Mouse (Mus musculus) intestine, postnatal 0 days (tissue): ENCODE measurements at regions not wholly inside any gene's neighbourhood (a gene's known extent, or its start where the extent isn't known, plus 50 kb on each side); places are given as distances from the start of the nearest gene placed in this dataset.

Experiments used
- ATAC-seq: fragments of 200-750 bp; cut with Nextera tagmentation; 2 replicates; pipeline ENCODE4 v1.8.0; 2017; ENCODE audit warnings: mild to moderate bottlenecking, moderate TSS enrichment, moderate library complexity
- H3K27ac ChIP-seq: fragments of 300-500 bp; sonication (generic); 2 replicates; pipeline ENCODE4 v1.5.1; 2014; ENCODE audit warnings: mild to moderate bottlenecking, low read depth, low read length, moderate library complexity
- H3K27me3 ChIP-seq: fragments of 300-500 bp; sonication (generic); replicated peaks from 2 replicates; pipeline ENCODE4 v1.6.1; 2014; ENCODE audit warnings: low read length, mixed read lengths; ENCODE audit not compliant: control insufficient read depth, insufficient read depth
- H3K36me3 ChIP-seq: fragments of 300-500 bp; sonication (generic); 2 replicates; pipeline ENCODE4 v1.6.1; 2014; ENCODE audit warnings: mild to moderate bottlenecking, moderate library complexity; ENCODE audit not compliant: control insufficient read depth, insufficient read depth
- H3K4me1 ChIP-seq: fragments of 300-500 bp; sonication (generic); replicated peaks from 2 replicates; pipeline ENCODE4 v1.6.1; 2014; ENCODE audit warnings: antibody characterized with exemption, low read length, mixed read lengths; ENCODE audit not compliant: control insufficient read depth, insufficient read depth
- H3K4me2 ChIP-seq: fragments of 300-500 bp; sonication (generic); replicated peaks from 2 replicates; pipeline ENCODE4 v1.6.1; 2014; ENCODE audit warnings: low read depth, mild to moderate bottlenecking, moderate library complexity
- H3K4me3 ChIP-seq: fragments of 300-500 bp; sonication (generic); 2 replicates; pipeline ENCODE4 v1.5.1; 2014; ENCODE audit warnings: low read depth, low read length
- H3K9ac ChIP-seq: fragments of 300-500 bp; sonication (generic); 2 replicates; pipeline ENCODE4 v1.6.1; 2014; ENCODE audit warnings: mild to moderate bottlenecking, low read depth, low read length
- H3K9me3 ChIP-seq: fragments of 300-500 bp; sonication (generic); 2 replicates; pipeline ENCODE4 v1.6.1; 2016; ENCODE audit warnings: mixed run types; ENCODE audit not compliant: control insufficient read depth
- CTCF ChIP-seq: sonication (generic); IDR thresholded peaks from 2 replicates; pipeline ENCODE4 v1.5.1; 2016; ENCODE audit warnings: low read depth, mild to moderate bottlenecking, control low read depth, antibody characterized with exemption, moderate library complexity
- WGBS: fragments of 180-500 bp; shearing (Covaris S2); extraction: QIAGEN DNeasy Blood & Tissue Kit; methylation state at CpG from one replicate; pipeline ENCODE4 v1.1.7; 2014; 5-methylcytosine and 5-hydroxymethylcytosine counted together

DNA sequence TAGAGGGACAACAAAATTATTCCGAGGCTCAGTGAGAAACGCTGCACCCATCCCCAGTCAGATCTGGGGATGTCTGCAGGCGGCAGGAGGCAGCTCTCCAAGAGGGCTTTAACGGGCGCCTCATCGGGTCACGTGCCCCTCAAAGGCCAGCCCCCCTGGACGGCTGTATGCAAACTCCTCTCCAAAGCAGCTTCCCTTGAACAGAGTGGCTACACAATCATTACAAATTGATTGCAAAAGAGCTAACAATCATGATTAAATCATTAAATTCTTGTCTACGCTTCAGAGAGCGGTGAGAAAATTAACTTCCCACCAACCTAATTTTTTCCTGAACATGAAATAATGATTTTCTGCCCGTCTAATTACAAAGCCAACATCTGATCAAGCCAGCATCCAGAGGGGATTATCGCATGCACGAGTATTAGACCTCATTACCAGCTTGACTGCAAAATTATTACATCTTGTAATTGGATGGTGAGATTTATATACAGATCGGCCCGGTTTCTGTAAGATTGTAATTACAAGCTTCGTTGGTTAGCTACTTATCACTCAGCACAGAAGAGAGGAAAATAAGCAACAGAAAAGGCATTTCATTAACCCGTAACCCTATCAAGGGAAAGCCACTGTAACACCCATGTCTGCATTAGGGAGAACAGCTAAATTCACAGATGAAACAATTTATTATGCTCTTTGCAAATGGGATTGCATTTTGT lies 128.6 kb upstream of the Irx6 start:
- no peak overlapping the region for H3K27ac ChIP-seq
- no peak for ATAC-seq
- H3K4me3 ChIP-seq = no peak overlapping the region
- WGBS = 48% methylated on average over 17 of the region's 17 CpGs
- H3K9ac ChIP-seq = no peak overlapping the region
- H3K36me3 ChIP-seq = no peaks in the 10 kb centered on the region
- no peak for TF ChIP-seq CTCF
- H3K27me3 ChIP-seq = no peaks in the 10 kb centered on the region
- no peak overlapping the region for H3K4me2 ChIP-seq
- no peaks in the 10 kb centered on the region for H3K4me1 ChIP-seq
- no peaks in the 10 kb centered on the region for H3K9me3 ChIP-seq

DNA sequence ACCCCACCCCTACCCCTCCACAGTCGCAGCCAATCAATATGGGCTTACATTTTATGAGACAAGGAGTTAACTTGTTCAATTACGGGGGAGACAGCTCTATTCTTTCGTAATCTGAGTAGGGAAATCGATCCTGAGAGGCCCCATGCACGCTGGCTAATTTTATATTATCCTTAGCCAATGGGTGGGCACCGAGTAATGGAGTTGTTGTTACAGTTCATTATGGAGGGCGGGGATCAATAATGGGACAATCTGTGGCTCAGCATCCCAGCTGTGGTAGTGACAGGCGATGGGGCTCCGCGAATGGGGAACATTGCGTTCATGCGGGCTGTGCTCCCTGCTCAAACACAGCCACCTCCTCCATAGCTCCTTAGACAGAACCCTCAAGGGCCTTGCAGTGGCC lies 118.9 kb upstream of the Irx6 start:
- no peak overlapping the region for H3K9ac ChIP-seq
- H3K4me2 ChIP-seq = no peak overlapping the region
- no peaks in the 10 kb centered on the region for H3K27me3 ChIP-seq
- H3K4me1 ChIP-seq = no peaks in the 10 kb centered on the region
- WGBS = 85% methylated on average over 12 of the region's 12 CpGs
- no peaks in the 10 kb centered on the region for H3K36me3 ChIP-seq
- no peak for ATAC-seq
- no peaks in the 10 kb centered on the region for H3K9me3 ChIP-seq
- no peak overlapping the region for H3K4me3 ChIP-seq
- no peak for TF ChIP-seq CTCF
- H3K27ac ChIP-seq = no peak overlapping the region

DNA sequence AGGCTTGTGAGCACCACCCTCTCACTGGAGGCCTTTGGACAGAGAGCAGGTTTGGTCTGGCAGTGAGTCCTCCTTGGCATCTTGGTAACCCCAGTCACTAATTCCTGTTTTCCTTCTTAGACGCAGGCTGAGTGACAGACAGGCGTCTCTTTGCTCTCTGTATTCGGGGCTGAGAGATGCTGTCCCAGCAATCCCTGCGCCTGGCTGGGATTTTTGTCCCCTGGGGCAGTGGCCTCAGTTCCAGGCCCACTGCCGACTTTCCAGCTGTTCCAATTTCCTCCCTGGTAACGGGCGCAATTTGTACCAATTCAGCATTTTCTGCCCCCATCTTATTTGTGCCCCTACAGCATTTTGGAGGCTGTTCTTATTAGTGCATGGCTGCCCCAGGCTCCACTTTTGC lies 118.5 kb upstream of the Irx6 start:
- H3K9me3 ChIP-seq = no peaks in the 10 kb centered on the region
- ATAC-seq = no peak
- no peaks in the 10 kb centered on the region for H3K36me3 ChIP-seq
- no peak overlapping the region for H3K27ac ChIP-seq
- H3K4me2 ChIP-seq = no peak overlapping the region
- no peaks in the 10 kb centered on the region for H3K27me3 ChIP-seq
- TF ChIP-seq CTCF = no peak
- no peak overlapping the region for H3K4me3 ChIP-seq
- WGBS = 70% methylated on average over 7 of the region's 7 CpGs
- no peak overlapping the region for H3K9ac ChIP-seq
- no peaks in the 10 kb centered on the region for H3K4me1 ChIP-seq

DNA sequence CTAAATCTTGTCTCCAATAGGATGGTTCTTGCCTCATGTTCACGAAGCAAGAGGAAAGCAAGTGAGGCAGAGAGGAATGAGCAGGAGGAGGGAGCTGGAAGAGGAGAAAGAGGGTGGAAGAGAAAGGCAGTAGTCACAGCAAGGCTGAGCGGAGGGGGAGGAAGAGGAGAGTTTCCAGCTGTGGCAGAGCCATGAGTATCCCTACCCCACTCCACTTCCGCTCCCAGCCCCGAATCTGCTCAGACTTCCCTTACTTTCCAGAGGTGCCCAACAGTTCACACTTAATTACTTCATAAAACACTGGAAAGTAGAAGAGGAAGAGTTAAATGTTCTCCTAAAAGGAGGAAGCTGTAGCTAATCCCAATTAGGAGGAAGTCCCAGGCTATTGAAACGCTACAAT lies 111.6 kb upstream of the Irx6 start:
- 67% methylated on average over 5 of the region's 5 CpGs for WGBS
- H3K4me2 ChIP-seq = no peak overlapping the region
- no peaks in the 10 kb centered on the region for H3K9me3 ChIP-seq
- no peaks in the 10 kb centered on the region for H3K27me3 ChIP-seq
- no peak for ATAC-seq
- no peak overlapping the region for H3K27ac ChIP-seq
- TF ChIP-seq CTCF = no peak
- H3K36me3 ChIP-seq = no peaks in the 10 kb centered on the region
- H3K4me1 ChIP-seq = no peaks in the 10 kb centered on the region
- no peak overlapping the region for H3K9ac ChIP-seq
- H3K4me3 ChIP-seq = no peak overlapping the region

DNA sequence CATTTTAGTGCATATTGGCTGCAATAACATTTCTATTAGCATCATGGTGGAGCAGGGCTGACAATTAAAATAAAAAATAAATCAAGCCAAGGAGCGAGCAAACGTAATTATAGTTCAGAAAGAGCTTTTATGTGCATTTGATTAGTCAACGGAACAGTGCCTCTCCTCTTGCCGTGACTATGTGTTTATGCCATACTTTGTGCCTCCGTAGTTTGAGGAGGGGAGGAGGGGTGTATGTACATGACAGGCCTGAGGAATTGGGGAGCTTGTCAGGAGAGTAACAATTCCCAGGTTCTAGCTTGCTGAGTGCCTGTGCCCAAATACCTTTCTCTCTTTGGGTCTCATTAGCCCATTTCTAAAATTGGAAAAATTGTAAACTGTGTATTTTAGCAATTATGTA lies 111.1 kb upstream of the Irx6 start:
- H3K9me3 ChIP-seq = no peaks in the 10 kb centered on the region

DNA sequence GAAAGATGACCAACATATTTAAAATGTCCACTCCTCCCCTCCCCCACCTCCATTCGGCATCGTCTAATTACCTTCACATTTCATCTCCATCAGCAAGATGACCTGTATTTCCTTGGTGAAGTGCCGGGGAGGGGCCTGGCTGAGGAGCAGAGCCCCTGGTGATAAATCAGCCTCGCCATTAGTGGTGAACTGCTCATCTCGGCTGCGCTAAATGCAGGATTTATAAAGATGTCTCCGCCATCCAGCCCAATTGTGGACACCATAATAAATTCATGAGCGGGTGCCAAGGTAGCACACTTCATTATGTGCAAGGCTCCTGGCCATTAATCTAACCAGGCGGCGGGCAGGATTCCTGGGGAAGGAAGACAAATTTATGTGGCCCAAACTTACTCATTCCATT lies 104.4 kb upstream of the Irx6 start:
- Histone ChIP-seq H3K4me1 (no peaks in the 10 kb centered on the region), H3K4me3 (no peak overlapping the region), H3K27me3 (no peaks in the 10 kb centered on the region), H3K9ac (no peak overlapping the region), H3K27ac (no peak overlapping the region), H3K4me2 (no peak overlapping the region), H3K36me3 (no peaks in the 10 kb centered on the region), H3K9me3 (no peaks in the 10 kb centered on the region)
- 58% methylated on average over 10 of the region's 10 CpGs for WGBS
- no peak for ATAC-seq
- TF ChIP-seq CTCF = no peak

More for the DNA sequence above, 111.1 kb upstream of the Irx6 start:
- Histone ChIP-seq H3K27ac (no peak overlapping the region), H3K36me3 (no peaks in the 10 kb centered on the region), H3K4me1 (no peaks in the 10 kb centered on the region), H3K27me3 (no peaks in the 10 kb centered on the region), H3K9ac (no peak overlapping the region), H3K4me3 (no peak overlapping the region), H3K4me2 (no peak overlapping the region)
- WGBS = 65% methylated on average over 5 of the region's 5 CpGs
- ATAC-seq = no peak
- TF ChIP-seq CTCF = no peak

DNA sequence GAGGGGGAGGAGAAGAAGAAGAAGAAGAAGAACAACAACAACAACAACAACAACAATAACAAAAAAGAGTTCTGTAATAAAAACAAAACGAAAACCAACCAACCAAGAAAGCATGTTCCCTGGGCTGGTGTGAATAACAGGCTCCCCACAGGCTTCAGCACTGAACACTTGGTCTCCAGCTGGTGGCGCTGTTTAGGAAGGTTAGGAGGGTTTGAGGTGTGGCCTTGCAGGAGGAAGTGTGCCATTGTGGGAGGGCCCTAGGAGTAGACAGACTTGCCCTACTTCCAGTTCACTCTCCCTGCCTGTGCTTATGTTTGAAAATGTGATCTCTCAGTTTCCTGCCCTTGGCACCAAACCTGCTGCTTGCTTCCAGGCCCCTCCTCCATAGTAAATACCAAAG lies 94.6 kb upstream of the Irx6 start:
- H3K27ac ChIP-seq = no peak overlapping the region
- ATAC-seq = no peak

More for the DNA sequence above, 94.6 kb upstream of the Irx6 start:
- Histone ChIP-seq H3K36me3 (no peaks in the 10 kb centered on the region), H3K4me3 (no peak overlapping the region), H3K4me2 (no peak overlapping the region), H3K4me1 (no peaks in the 10 kb centered on the region), H3K9me3 (no peaks in the 10 kb centered on the region), H3K27me3 (no peaks in the 10 kb centered on the region), H3K9ac (no peak overlapping the region)
- WGBS = 64% methylated on average over 2 of the region's 2 CpGs
- no peak for TF ChIP-seq CTCF
